Mouse (Mus musculus) E14TG2a.4 (cell line): ENCODE results near the gene Tmem185a.

Experiments
- CTCF ChIP-seq: conservative IDR thresholded peaks from 2 replicates; pipeline ENCODE4 v1.5.1; 2014; ENCODE audit warnings: low read length
- NANOG ChIP-seq: IDR thresholded peaks from 2 replicates; pipeline ENCODE4 v1.6.1; 2014; ENCODE audit warnings: borderline replicate concordance, low read length, mixed read lengths

DNA sequence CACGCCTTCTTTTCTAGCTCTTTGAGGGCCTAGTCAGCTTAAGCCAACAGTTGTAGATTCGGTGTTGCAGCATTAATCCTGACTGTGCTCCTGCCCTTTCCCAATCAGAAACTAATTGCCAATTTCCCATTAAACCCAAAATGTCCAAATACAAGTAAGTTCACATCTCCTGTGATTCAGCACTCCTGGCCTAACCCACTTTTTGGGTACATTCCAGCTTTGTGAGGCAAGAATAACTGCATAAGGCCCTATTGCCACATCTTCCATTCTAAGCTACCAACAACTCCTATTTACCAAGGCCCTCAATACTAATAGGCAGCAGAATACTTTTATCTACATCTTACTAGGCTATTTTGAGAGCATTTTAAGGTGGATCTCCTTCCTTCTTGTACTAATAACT, 11.5 kb downstream of the Tmem185a start:
- TF ChIP-seq CTCF (no peak), NANOG (no peak)
